Mouse (Mus musculus) heart, postnatal 0 days (tissue): ENCODE results near the gene Helz.

Experiments
- CTCF ChIP-seq: IDR thresholded peaks from 2 replicates; pipeline ENCODE4 v1.5.1; 2016; ENCODE audit warnings: antibody characterized with exemption, control low read depth, low read depth
- EP300 ChIP-seq: IDR thresholded peaks from 2 replicates; pipeline ENCODE4 v1.6.1; 2016; ENCODE audit warnings: antibody characterized with exemption, low read depth

GRCm38 (mm10) chr11:107615696-107616095, 68.0 kb downstream of the Helz start:
- TF ChIP-seq EP300 (no peak), CTCF (no peak)
